Mouse (Mus musculus) liver, postnatal 0 days (tissue): ENCODE measurements around the gene Vezf1.

Experiments
- CTCF ChIP-seq: sonication (generic); IDR thresholded peaks from 2 replicates; pipeline ENCODE4 v1.5.1; 2016; ENCODE audit warnings: antibody characterized with exemption, low read depth
- EP300 ChIP-seq: IDR thresholded peaks from 2 replicates; pipeline ENCODE4 v1.6.1; 2016; ENCODE audit warnings: antibody characterized with exemption, low read depth, mild to moderate bottlenecking

- TF ChIP-seq CTCF (no peak), EP300 (no peak)
These were observed 54.9 kb downstream of the Vezf1 start for GRCm38 (mm10) chr11:88123021-88123420.
